Mouse (Mus musculus): Measurements from ENCODE around the gene Tango2.

Gene Tango2

GRCm38 (mm10) chr16:18347931-18348600, at the start of gene Tango2, which contains the start of gene Arvcf:
Gene Tango2 (minus strand): TSS chr16:18348103.
Gene Arvcf (plus strand): TSS chr16:18348182.
- DNase-seq (ENCODE audit: extremely low spot score, low read depth, low spot score), result peak; percentile 49

- DNase-seq (ENCODE audit: extremely low spot score, low read depth, low spot score), result no peak
Observed at GRCm38 (mm10) chr16:18396791-18397621, 49.1 kb upstream of the Tango2 start.

- no peak for DNase-seq (ENCODE audit: extremely low spot score, low read depth, low spot score)
Observed at GRCm38 (mm10) chr16:18396201-18396600, 48.3 kb upstream of the Tango2 start.

GRCm38 (mm10) chr16:18395620-18396036, 47.7 kb upstream of the Tango2 start:
- no peak for DNase-seq (ENCODE audit: extremely low spot score, low read depth, low spot score)

GRCm38 (mm10) chr16:18394777-18395619, 47.1 kb upstream of the Tango2 start:
- no peak for DNase-seq (ENCODE audit: extremely low spot score, low read depth, low spot score)

- no peak for DNase-seq (ENCODE audit: extremely low spot score, low read depth, low spot score)
Observed at GRCm38 (mm10) chr16:18394056-18394455, 46.2 kb upstream of the Tango2 start.

- no peak for DNase-seq (ENCODE audit: extremely low spot score, low read depth, low spot score)
Observed at GRCm38 (mm10) chr16:18393595-18393994, 45.7 kb upstream of the Tango2 start.

GRCm38 (mm10) chr16:18392469-18393426, 44.8 kb upstream of the Tango2 start:
- peak; percentile 50 for DNase-seq (ENCODE audit: extremely low spot score, low read depth, low spot score)

GRCm38 (mm10) chr16:18391728-18392127, 43.8 kb upstream of the Tango2 start:
- no peak for DNase-seq (ENCODE audit: extremely low spot score, low read depth, low spot score)

GRCm38 (mm10) chr16:18391127-18391526, 43.2 kb upstream of the Tango2 start:
- DNase-seq (ENCODE audit: extremely low spot score, low read depth, low spot score), result no peak

GRCm38 (mm10) chr16:18390399-18390798, 42.5 kb upstream of the Tango2 start:
- DNase-seq (ENCODE audit: extremely low spot score, low read depth, low spot score), result no peak

GRCm38 (mm10) chr16:18388583-18389435, 40.9 kb upstream of the Tango2 start:
- DNase-seq (ENCODE audit: extremely low spot score, low read depth, low spot score), result no peak

- no peak for DNase-seq (ENCODE audit: extremely low spot score, low read depth, low spot score)
Observed at GRCm38 (mm10) chr16:18387704-18388582, 40.0 kb upstream of the Tango2 start.

- DNase-seq (ENCODE audit: extremely low spot score, low read depth, low spot score), result no peak
Observed at GRCm38 (mm10) chr16:18386972-18387371, 39.1 kb upstream of the Tango2 start.

- no peak for DNase-seq (ENCODE audit: extremely low spot score, low read depth, low spot score)
Observed at GRCm38 (mm10) chr16:18386451-18386850, 38.5 kb upstream of the Tango2 start.

GRCm38 (mm10) chr16:18385411-18385810, 37.5 kb upstream of the Tango2 start:
- DNase-seq (ENCODE audit: extremely low spot score, low read depth, low spot score), result no peak

GRCm38 (mm10) chr16:18384659-18385058, 36.8 kb upstream of the Tango2 start:
- no peak for DNase-seq (ENCODE audit: extremely low spot score, low read depth, low spot score)

GRCm38 (mm10) chr16:18384211-18384610, 36.3 kb upstream of the Tango2 start:
- DNase-seq (ENCODE audit: extremely low spot score, low read depth, low spot score), result no peak
